Mouse (Mus musculus) limb, embryonic 13.5 days (tissue): ENCODE results near the gene Sh3bp1. TPM values are rescaled to one million over a fixed set of nuclear protein-coding genes. Genes with fewer than 3 reads are reported as not detected.
A peak's percentile ranks its signal among the peaks of the same experiment; 100 is the strongest.

Source experiments
- ATAC-seq: fragments of 200-750 bp; cut with Nextera tagmentation; 2 replicates; pipeline ENCODE4 v1.8.0; 2017; ENCODE audit warnings: low read depth, moderate number of reproducible peaks, moderate TSS enrichment; ENCODE audit not compliant: low FRiP score
- H3K27ac ChIP-seq: fragments of 300-500 bp; sonication (generic); 2 replicates; pipeline ENCODE4 v1.5.1; 2015; ENCODE audit warnings: inconsistent platforms, mild to moderate bottlenecking, moderate library complexity
- H3K27me3 ChIP-seq: fragments of 300-500 bp; sonication (generic); 2 replicates; pipeline ENCODE4 v1.6.1; 2015; ENCODE audit warnings: mild to moderate bottlenecking, inconsistent platforms
- H3K36me3 ChIP-seq: fragments of 300-500 bp; sonication (generic); 2 replicates; pipeline ENCODE4 v1.6.1; 2015; ENCODE audit warnings: inconsistent platforms, mild to moderate bottlenecking, moderate library complexity
- H3K4me1 ChIP-seq: fragments of 300-500 bp; sonication (generic); 2 replicates; pipeline ENCODE4 v1.6.1; 2015; ENCODE audit warnings: inconsistent platforms
- H3K4me2 ChIP-seq: fragments of 300-500 bp; sonication (generic); replicated peaks from 2 replicates; pipeline ENCODE4 v1.6.1; 2015; ENCODE audit warnings: inconsistent platforms, mild to moderate bottlenecking, moderate library complexity
- H3K4me3 ChIP-seq: fragments of 300-500 bp; sonication (generic); 2 replicates; pipeline ENCODE4 v1.5.1; 2015; ENCODE audit warnings: moderate library complexity, mild to moderate bottlenecking, inconsistent platforms
- H3K9ac ChIP-seq: fragments of 300-500 bp; sonication (generic); 2 replicates; pipeline ENCODE4 v1.6.1; 2015; ENCODE audit warnings: mild to moderate bottlenecking, inconsistent platforms
- H3K9me3 ChIP-seq: fragments of 300-500 bp; sonication (generic); 2 replicates; pipeline ENCODE4 v1.6.1; 2016; ENCODE audit warnings: inconsistent platforms
- WGBS: fragments of 180-500 bp; shearing (Covaris S2); methylation state at CpG from one replicate; pipeline ENCODE4 v1.1.7; 2015; 5-methylcytosine and 5-hydroxymethylcytosine counted together
- polyA plus RNA-seq: library from polyadenylated mRNA; unstranded; fragments of >200 nt; fragmentation: Nextera tagmentation; extraction: Ambion mirVana; gene quantifications from 2 replicates; pipeline ENCODE4 v1.2.1, GENCODE M21; 2015

The Sh3bp1 gene
- polyA plus RNA-seq, result 43.7 and 51.3 TPM in 2 replicates

GRCm38 (mm10) chr15:78899740-78900584 lies at the start of gene Sh3bp1:
Sh3bp1 (plus strand) TSS chr15:78899768.
- peak within 1 kb of the TSS; percentile 82 for H3K27ac ChIP-seq
- peak within 1 kb of the TSS; percentile 92 for H3K4me2 ChIP-seq
- peaks cover 36% of the 10 kb centered on the region for H3K36me3 ChIP-seq
- peaks cover 45% of the 10 kb centered on the region for H3K4me1 ChIP-seq
- H3K9ac ChIP-seq, result peak within 1 kb of the TSS; percentile 85
- no peaks in the 10 kb centered on the region for H3K9me3 ChIP-seq
- WGBS, result under 1% methylated on average over 46 of the region's 47 CpGs
- H3K27me3 ChIP-seq, result no peaks in the 10 kb centered on the region
- peak; percentile 58; the same call in 1 of the 2 replicates for ATAC-seq
- peak within 1 kb of the TSS; percentile 83 for H3K4me3 ChIP-seq

- 74% methylated on average over 15 of the region's 15 CpGs for WGBS
- Histone ChIP-seq H3K4me1 (peaks cover 7% of the 10 kb centered on the region; the same call in 1 of the 2 replicates), H3K9ac (no peak overlapping the region), H3K27me3 (peaks cover 6% of the 10 kb centered on the region), H3K9me3 (no peaks in the 10 kb centered on the region), H3K36me3 (peaks cover 12% of the 10 kb centered on the region; the same call in 1 of the 2 replicates), H3K27ac (no peak overlapping the region), H3K4me2 (no peak overlapping the region), H3K4me3 (no peak overlapping the region)
- no peak for ATAC-seq
These were observed 49.3 kb upstream of the Sh3bp1 start for GRCm38 (mm10) chr15:78850059-78850824.

GRCm38 (mm10) chr15:78850944-78851343 lies 48.6 kb upstream of the Sh3bp1 start:
- H3K9me3 ChIP-seq, result no peaks in the 10 kb centered on the region
- peaks cover 6% of the 10 kb centered on the region for H3K27me3 ChIP-seq
- H3K4me1 ChIP-seq, result no peaks in the 10 kb centered on the region; the same call in 1 of the 2 replicates
- H3K4me2 ChIP-seq, result no peak overlapping the region
- ATAC-seq, result no peak
- no peak overlapping the region for H3K27ac ChIP-seq
- H3K36me3 ChIP-seq, result peaks cover 12% of the 10 kb centered on the region; the same call in 1 of the 2 replicates
- no peak overlapping the region for H3K9ac ChIP-seq
- no peak overlapping the region for H3K4me3 ChIP-seq
- 64% methylated on average over 6 of the region's 6 CpGs for WGBS

GRCm38 (mm10) chr15:78851505-78852153 lies 47.9 kb upstream of the Sh3bp1 start:
- Histone ChIP-seq H3K27me3 (peaks cover 6% of the 10 kb centered on the region), H3K36me3 (peaks cover 12% of the 10 kb centered on the region; the same call in 1 of the 2 replicates), H3K4me1 (no peaks in the 10 kb centered on the region), H3K9me3 (no peaks in the 10 kb centered on the region), H3K4me2 (0 out of 2 replicates have a peak overlapping the region, but pooled peaks have one; percentile 11), H3K27ac (no peak overlapping the region), H3K4me3 (no peak overlapping the region), H3K9ac (no peak overlapping the region)
- ATAC-seq, result peak; percentile 82
- WGBS, result 13% methylated on average over 13 of the region's 13 CpGs

- Histone ChIP-seq H3K27me3 (peaks cover 6% of the 10 kb centered on the region), H3K4me1 (no peaks in the 10 kb centered on the region), H3K9ac (no peak within 1 kb of the TSS), H3K4me3 (no peak within 1 kb of the TSS), H3K4me2 (no peak within 1 kb of the TSS), H3K36me3 (no peaks in the 10 kb centered on the region), H3K27ac (no peak within 1 kb of the TSS), H3K9me3 (no peaks in the 10 kb centered on the region)
- 78% methylated on average over 8 of the region's 8 CpGs for WGBS
- ATAC-seq, result no peak
These were observed 44.1 kb upstream of the Sh3bp1 start, which contains the start of gene Lgals2 for GRCm38 (mm10) chr15:78855303-78855965. Lgals2 (minus strand) TSS chr15:78855529.

GRCm38 (mm10) chr15:78857009-78857408 lies 42.6 kb upstream of the Sh3bp1 start:
- no peaks in the 10 kb centered on the region for H3K27me3 ChIP-seq
- no peaks in the 10 kb centered on the region for H3K4me1 ChIP-seq
- no peaks in the 10 kb centered on the region for H3K9me3 ChIP-seq
- H3K36me3 ChIP-seq, result no peaks in the 10 kb centered on the region
- ATAC-seq, result no peak
- H3K4me2 ChIP-seq, result no peak overlapping the region
- no peak overlapping the region for H3K4me3 ChIP-seq
- no peak overlapping the region for H3K9ac ChIP-seq
- no peak overlapping the region for H3K27ac ChIP-seq
- whole genome bisulfite sequencing, result 76% methylated on average over 7 of the region's 7 CpGs

GRCm38 (mm10) chr15:78859311-78859710 lies 40.3 kb upstream of the Sh3bp1 start:
- no peaks in the 10 kb centered on the region for H3K36me3 ChIP-seq
- H3K4me3 ChIP-seq, result no peak overlapping the region
- no peaks in the 10 kb centered on the region for H3K9me3 ChIP-seq
- 72% methylated on average over 4 of the region's 4 CpGs for WGBS
- no peak for ATAC-seq
- no peak overlapping the region for H3K4me2 ChIP-seq
- 0 out of 2 replicates have a peak, but pooled peaks cover 10% of the 10 kb centered on the region for H3K4me1 ChIP-seq
- H3K27ac ChIP-seq, result no peak overlapping the region
- H3K9ac ChIP-seq, result no peak overlapping the region
- no peaks in the 10 kb centered on the region for H3K27me3 ChIP-seq

GRCm38 (mm10) chr15:78859714-78860113 lies 39.9 kb upstream of the Sh3bp1 start:
- no peak overlapping the region for H3K27ac ChIP-seq
- no peaks in the 10 kb centered on the region for H3K36me3 ChIP-seq
- H3K4me1 ChIP-seq, result 0 out of 2 replicates have a peak, but pooled peaks cover 10% of the 10 kb centered on the region
- no peak overlapping the region for H3K4me3 ChIP-seq
- ATAC-seq, result no peak
- WGBS, result 73% methylated on average over 6 of the region's 6 CpGs
- no peaks in the 10 kb centered on the region for H3K9me3 ChIP-seq
- no peak overlapping the region for H3K9ac ChIP-seq
- H3K27me3 ChIP-seq, result no peaks in the 10 kb centered on the region
- no peak overlapping the region for H3K4me2 ChIP-seq

- WGBS, result 88% methylated on average over 5 of the region's 5 CpGs
- Histone ChIP-seq H3K4me2 (no peak overlapping the region), H3K36me3 (no peaks in the 10 kb centered on the region), H3K27ac (no peak overlapping the region), H3K4me3 (no peak overlapping the region), H3K9ac (no peak overlapping the region), H3K9me3 (no peaks in the 10 kb centered on the region), H3K4me1 (0 out of 2 replicates have a peak, but pooled peaks cover 10% of the 10 kb centered on the region), H3K27me3 (no peaks in the 10 kb centered on the region)
- ATAC-seq, result no peak
These were observed 37.3 kb upstream of the Sh3bp1 start for GRCm38 (mm10) chr15:78862280-78862679.

- no peak overlapping the region for H3K9ac ChIP-seq
- ATAC-seq, result no peak
- 74% methylated on average over 2 of the region's 2 CpGs for WGBS
- H3K4me3 ChIP-seq, result no peak overlapping the region
- H3K36me3 ChIP-seq, result no peaks in the 10 kb centered on the region
- H3K27me3 ChIP-seq, result no peaks in the 10 kb centered on the region
- H3K4me2 ChIP-seq, result no peak overlapping the region
- peaks cover 11% of the 10 kb centered on the region; the same call in 1 of the 2 replicates for H3K4me1 ChIP-seq
- H3K9me3 ChIP-seq, result no peaks in the 10 kb centered on the region
- no peak overlapping the region for H3K27ac ChIP-seq
These were observed 36.4 kb upstream of the Sh3bp1 start for GRCm38 (mm10) chr15:78863154-78863553.

GRCm38 (mm10) chr15:78863852-78864253 lies 35.7 kb upstream of the Sh3bp1 start:
- 44% methylated on average over 13 of the region's 13 CpGs for WGBS
- ATAC-seq, result no peak
- no peak overlapping the region for H3K4me3 ChIP-seq
- no peak overlapping the region; the same call in 1 of the 2 replicates for H3K27ac ChIP-seq
- H3K9me3 ChIP-seq, result no peaks in the 10 kb centered on the region
- no peaks in the 10 kb centered on the region for H3K27me3 ChIP-seq
- H3K4me1 ChIP-seq, result peaks cover 18% of the 10 kb centered on the region
- no peak overlapping the region for H3K4me2 ChIP-seq
- no peak overlapping the region for H3K9ac ChIP-seq
- H3K36me3 ChIP-seq, result no peaks in the 10 kb centered on the region
